ENCODE assay signal across 26 mouse cellular contexts in the genomic region with DNA sequence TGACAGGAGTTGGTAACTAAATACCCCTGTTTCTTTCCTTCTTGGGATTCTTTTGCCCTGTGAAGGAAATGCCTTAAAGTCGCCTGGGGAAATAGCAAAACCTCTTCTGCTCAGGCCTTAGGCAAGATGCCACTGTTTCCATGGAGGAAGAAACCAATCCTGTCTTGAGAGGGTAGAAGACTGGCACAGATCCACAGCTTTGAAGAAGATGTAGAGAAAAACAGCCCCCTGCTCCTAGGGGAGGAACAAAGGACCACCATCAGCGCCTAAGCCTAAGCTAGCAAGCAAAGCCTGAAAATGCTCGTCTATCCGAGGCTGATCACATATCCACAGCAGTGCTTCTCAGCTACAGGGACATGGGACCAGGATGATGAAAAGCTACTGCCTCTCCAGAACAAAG.
A peak's percentile ranks its signal among the peaks of the same experiment; 100 is the strongest.
DNase-seq lines count a peak whose midpoint lies in the region; ATAC-seq and TF ChIP-seq lines count a peak whose summit lies in the region.
"Had no signal": no experiment of that assay in that cellular context is flagged by ENCODE, and none has a peak within 500 bp of the region (broad histone marks: within the 10 kb centered on the region; RNA-seq: fewer than 3 reads in every experiment).

No protein-coding gene starts in this region.

- H3K9ac ChIP-seq in forebrain, embryonic 14.5 days (ENCODE audit: low read length) = no peak overlapping the region
- H3K9ac ChIP-seq in forebrain, embryonic 16.5 days (replicated peaks; ENCODE audit: low read depth, low read length) = no peak overlapping the region
- H3K9ac ChIP-seq in midbrain, embryonic 14.5 days (replicated peaks; ENCODE audit: low read length) = no peak overlapping the region
- H3K9ac ChIP-seq in midbrain, embryonic 13.5 days (replicated peaks) = no peak overlapping the region
- H3K9ac ChIP-seq: embryonic facial prominence, embryonic 12.5 days; forebrain, embryonic 13.5 days; kidney, embryonic 15.5 days; limb, embryonic 13.5 days; liver, embryonic 13.5 days; stomach, embryonic 15.5 days had no signal

- ATAC-seq in forebrain, embryonic 14.5 days = no peak
- no peak for ATAC-seq in forebrain, embryonic 16.5 days
- ATAC-seq in midbrain, embryonic 14.5 days (ENCODE audit: low FRiP score, low TSS enrichment) = no peak
- ATAC-seq in midbrain, embryonic 13.5 days = no peak
- ATAC-seq: CD4-positive, CD25-positive, alpha-beta regulatory T cell, adult 4 months; forebrain, embryonic 13.5 days; intestine, postnatal 0 days had no signal

- DNase-seq in forebrain, embryonic 14.5 days (ENCODE audit: low spot score) = peak; percentile 24
- DNase-seq in kidney, adult 2 months = peak; percentile 22
- DNase-seq in kidney, postnatal 4 days = no peak
- DNase-seq in midbrain, embryonic 14.5 days = peak; percentile 38
- peak; percentile 20 for DNase-seq in brain, embryonic 18.5 days (ENCODE audit: low read depth, low spot score)
- no peak for DNase-seq in testis, postnatal 10 days (ENCODE audit: low spot score)
- DNase-seq: adrenal gland, postnatal 25 days; cerebellum, adult 11 months; cerebellum, adult 9-11 months; gastrocnemius, postnatal 14 days; liver, embryonic 13.5 days; lung, adult 2 months; retina, postnatal 1 day; thymus, adult 18-20 months; thymus, postnatal 36 days had no signal

- TF ChIP-seq CTCF in kidney, adult 2 months (conservative IDR thresholded peaks at IDR 0.05; ENCODE audit: insufficient read depth, insufficient read length, low read depth, low read length) = no peak

- H3K27me3 ChIP-seq in forebrain, embryonic 14.5 days (replicated peaks; ENCODE audit: control insufficient read depth, insufficient read depth, low read length) = no peaks in the 10 kb centered on the region
- H3K27me3 ChIP-seq in forebrain, embryonic 16.5 days (replicated peaks; ENCODE audit: control insufficient read depth, insufficient read depth, low read length) = no peaks in the 10 kb centered on the region
- no peaks in the 10 kb centered on the region for H3K27me3 ChIP-seq in kidney, adult 2 months (replicated peaks; ENCODE audit: control insufficient read depth, insufficient read depth, low read length)
- H3K27me3 ChIP-seq in midbrain, embryonic 14.5 days (ENCODE audit: control insufficient read depth, insufficient read depth, low read length) = no peaks in the 10 kb centered on the region
- H3K27me3 ChIP-seq in midbrain, embryonic 13.5 days = no peaks in the 10 kb centered on the region
- H3K27me3 ChIP-seq: embryonic facial prominence, embryonic 12.5 days; forebrain, embryonic 13.5 days; kidney, embryonic 15.5 days; limb, embryonic 13.5 days; liver, embryonic 13.5 days; stomach, embryonic 15.5 days had no signal

- no peak overlapping the region for H3K27ac ChIP-seq in forebrain, embryonic 14.5 days (ENCODE audit: low read depth, low read length)
- H3K27ac ChIP-seq in forebrain, embryonic 16.5 days (ENCODE audit: low read length) = no peak overlapping the region
- no peak overlapping the region for H3K27ac ChIP-seq in kidney, adult 2 months (ENCODE audit: insufficient read depth, low read depth, low read length)
- no peak overlapping the region for H3K27ac ChIP-seq in midbrain, embryonic 14.5 days (replicated peaks; ENCODE audit: low read depth, low read length)
- no peak overlapping the region for H3K27ac ChIP-seq in midbrain, embryonic 13.5 days
- H3K27ac ChIP-seq: embryonic facial prominence, embryonic 12.5 days; forebrain, embryonic 13.5 days; kidney, embryonic 15.5 days; limb, embryonic 13.5 days; liver, embryonic 13.5 days; stomach, embryonic 15.5 days had no signal

- H3K4me2 ChIP-seq in forebrain, embryonic 14.5 days (ENCODE audit: low read length) = no peak overlapping the region
- no peak overlapping the region for H3K4me2 ChIP-seq in forebrain, embryonic 16.5 days (ENCODE audit: low read length)
- H3K4me2 ChIP-seq in midbrain, embryonic 14.5 days (ENCODE audit: low read length) = no peak overlapping the region
- no peak overlapping the region for H3K4me2 ChIP-seq in midbrain, embryonic 13.5 days (replicated peaks)
- H3K4me2 ChIP-seq: embryonic facial prominence, embryonic 12.5 days; forebrain, embryonic 13.5 days; kidney, embryonic 15.5 days; limb, embryonic 13.5 days; liver, embryonic 13.5 days; stomach, embryonic 15.5 days had no signal

- TF ChIP-seq POLR2A in kidney, adult 2 months (IDR thresholded peaks at IDR 0.05; ENCODE audit: low read depth, low read length) = no peak

- no peak overlapping the region for H3K4me3 ChIP-seq in forebrain, embryonic 14.5 days (ENCODE audit: low read depth, low read length)
- H3K4me3 ChIP-seq in forebrain, embryonic 16.5 days (replicated peaks; ENCODE audit: low read length) = no peak overlapping the region
- H3K4me3 ChIP-seq in kidney, adult 2 months (ENCODE audit: insufficient read depth, low read depth, low read length) = no peak overlapping the region
- H3K4me3 ChIP-seq in midbrain, embryonic 14.5 days (replicated peaks; ENCODE audit: low read depth, low read length) = no peak overlapping the region
- no peak overlapping the region for H3K4me3 ChIP-seq in midbrain, embryonic 13.5 days (replicated peaks)
- H3K4me3 ChIP-seq: embryonic facial prominence, embryonic 12.5 days; erythroblast, embryonic 14.5 days; forebrain, embryonic 13.5 days; kidney, embryonic 15.5 days; limb, embryonic 13.5 days; liver, embryonic 13.5 days; megakaryocyte, embryonic 14.5 days; stomach, embryonic 15.5 days had no signal

- no peaks in the 10 kb centered on the region for H3K4me1 ChIP-seq in forebrain, embryonic 14.5 days (ENCODE audit: control insufficient read depth, insufficient read depth, low read length)
- no peaks in the 10 kb centered on the region for H3K4me1 ChIP-seq in forebrain, embryonic 16.5 days (replicated peaks; ENCODE audit: control insufficient read depth, insufficient read depth, low read length)
- H3K4me1 ChIP-seq in kidney, adult 2 months (ENCODE audit: control insufficient read depth, insufficient read depth, low read length) = no peaks in the 10 kb centered on the region
- no peaks in the 10 kb centered on the region for H3K4me1 ChIP-seq in midbrain, embryonic 14.5 days (ENCODE audit: control insufficient read depth, insufficient read depth, low read length)
- H3K4me1 ChIP-seq in midbrain, embryonic 13.5 days (replicated peaks) = no peaks in the 10 kb centered on the region
- H3K4me1 ChIP-seq: embryonic facial prominence, embryonic 12.5 days; forebrain, embryonic 13.5 days; kidney, embryonic 15.5 days; limb, embryonic 13.5 days; liver, embryonic 13.5 days; megakaryocyte, embryonic 14.5 days; stomach, embryonic 15.5 days had no signal

- no peaks in the 10 kb centered on the region for H3K9me3 ChIP-seq in forebrain, embryonic 14.5 days (replicated peaks; ENCODE audit: control insufficient read depth, low read length)
- H3K9me3 ChIP-seq in forebrain, embryonic 16.5 days (ENCODE audit: control insufficient read depth, low read length) = no peaks in the 10 kb centered on the region
- H3K9me3 ChIP-seq in midbrain, embryonic 14.5 days (ENCODE audit: control insufficient read depth, low read length) = no peaks in the 10 kb centered on the region
- no peaks in the 10 kb centered on the region for H3K9me3 ChIP-seq in midbrain, embryonic 13.5 days
- H3K9me3 ChIP-seq: embryonic facial prominence, embryonic 12.5 days; forebrain, embryonic 13.5 days; kidney, embryonic 15.5 days; limb, embryonic 13.5 days; liver, embryonic 13.5 days; megakaryocyte, embryonic 14.5 days; stomach, embryonic 15.5 days had no signal

- WGBS in forebrain, embryonic 14.5 days = 57% methylated on average over 4 of the region's 4 CpGs
- WGBS in forebrain, embryonic 16.5 days = 53% methylated on average over 4 of the region's 4 CpGs
- 79% methylated on average over 4 of the region's 4 CpGs for WGBS in kidney, adult 2 months
- 53% methylated on average over 4 of the region's 4 CpGs for WGBS in midbrain, embryonic 14.5 days
- WGBS in midbrain, embryonic 13.5 days = 65% methylated on average over 4 of the region's 4 CpGs

- no peaks in the 10 kb centered on the region for H3K36me3 ChIP-seq in forebrain, embryonic 14.5 days (ENCODE audit: control insufficient read depth, insufficient read depth, low read length)
- H3K36me3 ChIP-seq in forebrain, embryonic 16.5 days (ENCODE audit: control insufficient read depth, insufficient read depth) = no peaks in the 10 kb centered on the region
- H3K36me3 ChIP-seq in kidney, adult 2 months (ENCODE audit: control insufficient read depth, insufficient read depth, low read length) = no peaks in the 10 kb centered on the region
- H3K36me3 ChIP-seq in midbrain, embryonic 14.5 days (ENCODE audit: control insufficient read depth, insufficient read depth, low read length) = no peaks in the 10 kb centered on the region
- H3K36me3 ChIP-seq in midbrain, embryonic 13.5 days = no peaks in the 10 kb centered on the region
- H3K36me3 ChIP-seq: embryonic facial prominence, embryonic 12.5 days; kidney, embryonic 15.5 days; limb, embryonic 13.5 days; liver, embryonic 13.5 days; stomach, embryonic 15.5 days had no signal

Comparison
In these comparisons a context has a peak if more than half of its experiments do, and no peak if none do; other contexts are left out.
1. DNase-seq: peak in forebrain, embryonic 14.5 days (single experiment), kidney, adult 2 months (single experiment), midbrain, embryonic 14.5 days (single experiment) and brain, embryonic 18.5 days (single experiment); none in kidney, postnatal 4 days (0 of 2) and testis, postnatal 10 days (single experiment).